Mouse (Mus musculus) E14TG2a.4 (cell line): ENCODE measurements around the gene Mslnl.

Source experiments
- CTCF ChIP-seq: conservative IDR thresholded peaks from 2 replicates; pipeline ENCODE4 v1.5.1; 2014; ENCODE audit warnings: low read length
- NANOG ChIP-seq: IDR thresholded peaks from 2 replicates; pipeline ENCODE4 v1.6.1; 2014; ENCODE audit warnings: borderline replicate concordance, low read length, mixed read lengths
- POU5F1 ChIP-seq: IDR thresholded peaks from 2 replicates; pipeline ENCODE4 v1.6.1; 2014; ENCODE audit warnings: low read length, borderline replicate concordance

DNA sequence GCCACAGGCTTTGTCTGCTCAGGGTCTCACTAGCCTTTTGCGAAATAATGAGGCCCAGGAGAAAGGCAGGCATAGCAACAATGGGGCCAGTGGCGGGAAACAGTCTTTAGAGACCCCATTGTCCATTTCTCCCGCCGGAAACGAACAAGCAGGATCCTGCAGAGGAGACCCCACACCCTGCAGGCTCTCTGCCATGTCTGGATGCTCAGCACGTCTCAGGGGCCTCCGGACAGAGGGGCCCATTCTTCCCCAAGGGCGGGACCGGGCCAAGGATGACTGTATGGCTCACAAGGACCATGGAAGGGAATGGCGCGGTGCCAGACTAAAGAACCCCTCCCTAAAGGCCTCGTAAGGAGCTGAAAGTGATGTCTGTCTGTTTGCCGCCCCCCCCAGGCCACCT, 58.4 kb downstream of the Mslnl start:
- TF ChIP-seq CTCF, result no peak
- TF ChIP-seq NANOG, result no peak
- TF ChIP-seq POU5F1, result no peak
